Mouse (Mus musculus) adrenal gland, postnatal 36 days (tissue): ENCODE results near the gene Plekhg5. TPM values are rescaled to one million over a fixed set of nuclear protein-coding genes. Genes with fewer than 3 reads are reported as not detected.
A peak's percentile ranks its signal among the peaks of the same experiment; 100 is the strongest.

Experiments
- DNase-seq, 2 experiments: peaks; one replicate each; pipeline ENCODE4 v3.0.0; 2021; ENCODE audit warnings: mixed read lengths in 1 of 2
- total RNA-seq, 2 experiments: library from RNA; stranded (reverse); gene quantifications; 2 replicates each; pipeline ENCODE4 v1.2.3; 2021

Gene Plekhg5
- total RNA-seq, 2 experiments from 2014 or later, result 10.0 to 13.5 TPM

GRCm38 (mm10) chr4:152125161-152126025, 53.1 kb downstream of the Plekhg5 start:
- peak; percentile 76 to 84 for DNase-seq

- no peak for DNase-seq
Measured at GRCm38 (mm10) chr4:152126026-152126920, 54.0 kb downstream of the Plekhg5 start.

GRCm38 (mm10) chr4:152127884-152128283, 55.6 kb downstream of the Plekhg5 start:
- DNase-seq, result no peak

GRCm38 (mm10) chr4:152128784-152129183, 56.5 kb downstream of the Plekhg5 start:
- no peak for DNase-seq

GRCm38 (mm10) chr4:152129395-152129930, 57.2 kb downstream of the Plekhg5 start:
- no peak for DNase-seq

GRCm38 (mm10) chr4:152130771-152131653, 58.7 kb downstream of the Plekhg5 start:
- peak; percentile 64 to 79 for DNase-seq

GRCm38 (mm10) chr4:152131809-152132771, 59.8 kb downstream of the Plekhg5 start:
- no peak for DNase-seq

GRCm38 (mm10) chr4:152132772-152133169, 60.5 kb downstream of the Plekhg5 start:
- no peak for DNase-seq

- no peak for DNase-seq
Measured at GRCm38 (mm10) chr4:152133213-152133612, 60.9 kb downstream of the Plekhg5 start.

GRCm38 (mm10) chr4:152134507-152134906, 62.2 kb downstream of the Plekhg5 start:
- peak; percentile 45 to 65 for DNase-seq

GRCm38 (mm10) chr4:152135363-152135762, 63.1 kb downstream of the Plekhg5 start:
- no peak for DNase-seq

GRCm38 (mm10) chr4:152136112-152136875, 64.0 kb downstream of the Plekhg5 start:
- DNase-seq, result peak in 1 of 2 experiments; percentile 57

GRCm38 (mm10) chr4:152136876-152137250, 64.6 kb downstream of the Plekhg5 start:
- no peak for DNase-seq

- peak; percentile 92 to 94 for DNase-seq
Measured at GRCm38 (mm10) chr4:152138497-152139260, 66.4 kb downstream of the Plekhg5 start.

GRCm38 (mm10) chr4:152140441-152140840, 68.1 kb downstream of the Plekhg5 start:
- DNase-seq, result peak; percentile 50 to 62

- DNase-seq, result no peak
Measured at GRCm38 (mm10) chr4:152141521-152142135, 69.3 kb downstream of the Plekhg5 start.

GRCm38 (mm10) chr4:152143632-152144031, 71.3 kb downstream of the Plekhg5 start:
- DNase-seq, result no peak

- DNase-seq, result no peak
Measured at GRCm38 (mm10) chr4:152145473-152145872, 73.2 kb downstream of the Plekhg5 start.
